Mouse (Mus musculus): ENCODE measurements at regions not wholly inside any gene's neighbourhood (a gene's known extent, or its start where the extent isn't known, plus 50 kb on each side); places are given as distances from the start of the nearest gene placed in this dataset.
"Not testable (repeated sequence)": the region's sequence is repeated elsewhere in the genome, so short reads cannot be mapped to it uniquely, and the experiment has no call there.

DNA sequence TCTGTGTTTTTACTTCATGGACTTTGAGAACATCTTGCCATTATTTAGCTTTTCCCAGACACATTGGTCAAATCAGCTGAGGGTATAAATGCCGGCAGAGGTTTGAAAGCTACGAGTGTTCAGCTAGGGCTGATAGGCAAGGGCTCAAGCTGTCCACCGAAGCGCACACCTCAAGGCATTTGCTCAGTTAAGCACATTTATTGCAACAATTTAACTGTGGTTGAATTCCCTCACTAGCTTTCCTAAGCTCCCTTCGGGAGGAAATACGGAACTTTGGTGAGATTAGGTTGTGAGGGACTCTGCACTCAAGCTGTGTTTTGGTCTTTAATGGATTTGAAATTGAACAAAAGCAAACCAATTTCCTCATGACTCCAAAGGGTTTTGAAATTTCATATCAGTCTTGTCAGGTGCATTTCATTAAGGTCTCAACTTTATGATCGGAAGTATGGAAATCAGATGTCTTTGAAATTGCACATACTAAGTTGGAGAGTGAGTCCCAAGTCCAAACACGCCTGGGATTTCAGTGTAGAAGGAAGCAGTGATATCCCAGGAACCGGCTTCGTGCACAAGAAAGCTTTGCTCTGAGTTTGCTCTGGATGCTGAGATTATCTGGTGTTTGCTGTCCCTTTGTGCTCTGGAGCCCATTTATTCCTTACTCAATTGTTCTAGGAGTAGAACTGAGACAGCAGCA is 223.0 kb upstream of the Sdr16c6 start:
- 66% methylated on average over 10 of the region's 10 CpGs for WGBS (ENCODE audit: insufficient replicate concordance)
- no peak for ATAC-seq (ENCODE audit: insufficient read depth)

DNA sequence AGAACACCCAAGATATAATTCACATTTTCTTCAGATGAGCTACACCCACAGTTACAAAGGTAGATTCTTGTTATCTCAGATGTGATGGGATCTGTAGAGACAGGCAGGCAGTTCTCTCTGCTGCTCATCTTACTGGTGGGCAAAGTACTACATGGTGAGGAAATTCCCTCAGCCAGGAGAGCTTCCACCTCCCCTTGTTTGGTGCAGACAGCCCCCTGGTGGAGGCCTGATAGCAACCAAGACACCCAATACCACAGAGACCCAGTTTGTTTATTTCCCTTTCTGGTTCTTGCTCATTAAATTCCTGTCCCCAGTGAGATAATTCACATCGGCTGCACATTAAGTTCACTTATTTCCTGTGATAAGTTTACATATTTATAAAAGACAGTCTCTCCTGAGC is 222.3 kb upstream of the Sdr16c6 start:
- DNase-seq (ENCODE audit: low read depth in 3 of 3, low spot score in 3 of 3), result no peak

More for the DNA sequence above, 223.0 kb upstream of the Sdr16c6 start:
- Histone ChIP-seq H3K4me2 (ENCODE audit: low read depth) (no peak overlapping the region), H3K4me1 (replicated peaks; ENCODE audit: control insufficient read depth in 2 of 2, insufficient read depth in 2 of 2, low read length in 1 of 2) (no peaks in the 10 kb centered on the region), H3K9me3 (ENCODE audit: control insufficient read depth, low read length) (no peaks in the 10 kb centered on the region), H3K27ac (no peak overlapping the region), H3K4me3 (ENCODE audit: insufficient read depth in 1 of 2, low read depth in 2 of 2, low read length in 2 of 2) (no peak overlapping the region), H3K36me3 (replicated peaks; ENCODE audit: control insufficient read depth, insufficient read depth, low read depth) (no peaks in the 10 kb centered on the region), H3K9ac (replicated peaks) (no peak overlapping the region), H3K27me3 (ENCODE audit: control insufficient read depth, insufficient read depth, low read length) (no peaks in the 10 kb centered on the region)
- DNase-seq (ENCODE audit: low read depth in 3 of 3, low spot score in 3 of 3), result no peak
- TF ChIP-seq EP300 (IDR thresholded peaks at IDR 0.05; ENCODE audit: low read depth), result no peak
- TF ChIP-seq CTCF (IDR thresholded peaks at IDR 0.05; ENCODE audit: low read depth), result no peak

DNA sequence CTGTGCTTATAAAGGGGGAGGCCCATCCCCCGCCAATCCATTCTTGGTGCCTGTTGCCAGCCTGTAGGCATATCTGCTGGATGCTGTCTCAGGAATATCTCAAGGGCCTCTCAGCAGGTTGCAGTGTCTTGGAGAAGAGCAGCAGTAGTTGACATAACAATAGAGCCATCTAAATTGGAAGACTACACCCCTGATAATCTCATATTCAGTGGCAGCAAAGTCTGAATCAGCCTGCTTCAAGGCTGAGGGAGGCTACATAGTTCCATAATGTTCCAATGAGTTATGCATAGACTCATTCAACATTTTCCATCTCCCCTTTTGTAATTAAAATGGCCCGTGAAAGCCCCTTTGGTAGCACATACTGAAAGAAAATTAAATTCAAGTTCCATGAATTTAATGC is 172.3 kb upstream of the Sdr16c6 start:
- Histone ChIP-seq H3K36me3 (replicated peaks; ENCODE audit: control insufficient read depth, insufficient read depth, low read depth) (no peaks in the 10 kb centered on the region), H3K4me3 (ENCODE audit: insufficient read depth in 1 of 2, low read depth in 2 of 2, low read length in 2 of 2) (no peak overlapping the region), H3K9ac (replicated peaks) (no peak overlapping the region), H3K9me3 (ENCODE audit: control insufficient read depth, low read length) (no peaks in the 10 kb centered on the region), H3K4me2 (ENCODE audit: low read depth) (no peak overlapping the region), H3K27ac (no peak overlapping the region), H3K4me1 (replicated peaks; ENCODE audit: control insufficient read depth in 2 of 2, insufficient read depth in 2 of 2, low read length in 1 of 2) (no peaks in the 10 kb centered on the region), H3K27me3 (ENCODE audit: control insufficient read depth, insufficient read depth, low read length) (no peaks in the 10 kb centered on the region)
- ATAC-seq (ENCODE audit: insufficient read depth) (no peak), DNase-seq (ENCODE audit: low read depth in 3 of 3, low spot score in 3 of 3) (no peak)
- 54% methylated on average over 2 of the region's 2 CpGs for WGBS (ENCODE audit: insufficient replicate concordance)
- TF ChIP-seq EP300 (IDR thresholded peaks at IDR 0.05; ENCODE audit: low read depth), result no peak
- TF ChIP-seq CTCF (IDR thresholded peaks at IDR 0.05; ENCODE audit: low read depth), result no peak

More for the DNA sequence above, 222.3 kb upstream of the Sdr16c6 start:
- TF ChIP-seq EP300 (IDR thresholded peaks at IDR 0.05; ENCODE audit: low read depth) (no peak), CTCF (IDR thresholded peaks at IDR 0.05; ENCODE audit: low read depth) (peak; percentile 20; the same call in 1 of the 2 replicates)
- H3K27ac ChIP-seq, result no peak overlapping the region
- no peak overlapping the region for H3K9ac ChIP-seq (replicated peaks)
- no peak overlapping the region for H3K4me3 ChIP-seq (ENCODE audit: insufficient read depth in 1 of 2, low read depth in 2 of 2, low read length in 2 of 2)
- no peaks in the 10 kb centered on the region for H3K9me3 ChIP-seq (ENCODE audit: control insufficient read depth, low read length)
- no peak for ATAC-seq (ENCODE audit: insufficient read depth)
- H3K27me3 ChIP-seq (ENCODE audit: control insufficient read depth, insufficient read depth, low read length), result no peaks in the 10 kb centered on the region
- 11% methylated on average over 1 of the region's 1 CpGs for WGBS (ENCODE audit: insufficient replicate concordance)
- H3K4me1 ChIP-seq (replicated peaks; ENCODE audit: control insufficient read depth in 2 of 2, insufficient read depth in 2 of 2, low read length in 1 of 2), result no peaks in the 10 kb centered on the region
- H3K36me3 ChIP-seq (replicated peaks; ENCODE audit: control insufficient read depth, insufficient read depth, low read depth), result no peaks in the 10 kb centered on the region
- no peak overlapping the region for H3K4me2 ChIP-seq (ENCODE audit: low read depth)

DNA sequence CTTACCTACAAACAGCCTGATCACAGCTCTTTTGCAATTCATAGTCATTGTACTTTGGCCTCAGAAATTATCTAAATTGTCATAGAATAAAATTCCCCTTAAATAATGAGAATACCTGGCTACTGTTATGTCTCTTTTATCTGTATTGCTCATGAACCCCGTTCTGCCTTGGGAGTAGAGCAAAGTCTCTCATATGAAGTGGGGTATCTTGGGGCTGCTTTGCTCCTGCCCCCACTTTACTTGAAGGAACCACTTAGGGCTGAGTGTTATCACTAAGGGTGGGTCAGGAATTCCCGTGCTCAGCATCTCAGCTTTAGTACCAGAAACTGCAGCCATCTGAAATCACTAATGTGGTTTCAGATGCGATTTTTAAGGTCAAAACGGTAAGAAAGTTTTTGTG is 170.3 kb upstream of the Sdr16c6 start:
- Histone ChIP-seq H3K9me3 (ENCODE audit: control insufficient read depth, low read length) (no peaks in the 10 kb centered on the region), H3K27ac (no peak overlapping the region), H3K4me3 (ENCODE audit: insufficient read depth in 1 of 2, low read depth in 2 of 2, low read length in 2 of 2) (no peak overlapping the region), H3K27me3 (ENCODE audit: control insufficient read depth, insufficient read depth, low read length) (no peaks in the 10 kb centered on the region), H3K4me2 (ENCODE audit: low read depth) (no peak overlapping the region), H3K36me3 (replicated peaks; ENCODE audit: control insufficient read depth, insufficient read depth, low read depth) (no peaks in the 10 kb centered on the region), H3K9ac (replicated peaks) (no peak overlapping the region), H3K4me1 (replicated peaks; ENCODE audit: control insufficient read depth in 2 of 2, insufficient read depth in 2 of 2, low read length in 1 of 2) (no peaks in the 10 kb centered on the region)
- TF ChIP-seq CTCF (IDR thresholded peaks at IDR 0.05; ENCODE audit: low read depth) (no peak), EP300 (IDR thresholded peaks at IDR 0.05; ENCODE audit: low read depth) (no peak)
- WGBS (ENCODE audit: insufficient replicate concordance), result 50% methylated on average over 4 of the region's 4 CpGs
- DNase-seq (ENCODE audit: low read depth in 3 of 3, low spot score in 3 of 3) (no peak), ATAC-seq (ENCODE audit: insufficient read depth) (no peak)

DNA sequence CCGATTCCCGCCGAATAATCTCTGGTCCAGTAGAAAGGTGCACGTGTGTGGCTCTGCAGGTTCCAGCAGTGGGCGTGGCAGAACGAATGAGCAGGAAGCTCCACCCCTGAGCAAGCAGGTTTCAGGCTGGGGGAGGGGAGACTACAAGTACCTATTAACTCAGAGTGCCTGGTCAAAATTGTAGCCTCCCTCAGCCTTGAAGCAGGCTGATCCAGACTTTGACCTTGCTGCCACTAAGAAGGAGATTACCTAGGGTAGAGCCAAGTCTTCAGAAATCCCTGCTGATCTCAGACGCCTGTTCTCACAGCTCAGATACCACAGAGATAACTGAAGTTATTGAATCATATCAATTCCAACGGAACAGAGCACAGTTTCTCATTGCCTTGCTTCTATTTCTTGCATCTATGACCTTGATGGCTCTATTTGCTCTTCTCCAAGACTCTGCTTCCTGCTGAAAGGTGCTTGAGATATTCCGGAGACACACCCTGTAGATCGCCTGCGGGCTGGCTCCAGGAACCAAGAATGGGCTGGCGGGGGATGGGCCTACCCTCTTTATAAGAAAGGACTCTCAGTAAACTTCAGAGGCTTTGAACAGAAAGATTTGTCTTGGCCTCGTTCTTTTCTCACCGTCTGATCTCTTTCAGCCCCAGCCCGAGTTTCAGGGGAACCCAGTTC is 165.1 kb upstream of the Sdr16c6 start:
- not testable (repeated sequence) for H3K36me3 ChIP-seq (replicated peaks; ENCODE audit: control insufficient read depth, insufficient read depth, low read depth); H3K27ac ChIP-seq; H3K9ac ChIP-seq (replicated peaks); H3K4me1 ChIP-seq (replicated peaks; ENCODE audit: control insufficient read depth in 2 of 2, insufficient read depth in 2 of 2, low read length in 1 of 2); ATAC-seq (ENCODE audit: insufficient read depth); DNase-seq (ENCODE audit: low read depth in 3 of 3, low spot score in 3 of 3); H3K4me3 ChIP-seq (ENCODE audit: insufficient read depth in 1 of 2, low read depth in 2 of 2, low read length in 2 of 2); H3K9me3 ChIP-seq (ENCODE audit: control insufficient read depth, low read length); H3K27me3 ChIP-seq (ENCODE audit: control insufficient read depth, insufficient read depth, low read length); H3K4me2 ChIP-seq (ENCODE audit: low read depth)
- 58% methylated on average over 14 of the region's 15 CpGs for WGBS (ENCODE audit: insufficient replicate concordance)
